Mouse (Mus musculus) spleen, adult 2 months (tissue): Measurements from ENCODE around the gene Fhl2.
A peak's percentile ranks its signal among the peaks of the same experiment; 100 is the strongest.

Source experiments
- CTCF ChIP-seq: fragments of 200-500 bp; IDR thresholded peaks from 2 replicates; pipeline ENCODE4 v1.5.1; 2011; ENCODE audit warnings: mild to moderate bottlenecking, inconsistent platforms; ENCODE audit not compliant: insufficient read depth, insufficient read length, insufficient replicate concordance; ENCODE audit errors: extremely low read depth
- POLR2A ChIP-seq: fragments of 200-500 bp; IDR thresholded peaks from 2 replicates; pipeline ENCODE4 v1.6.1; 2011; ENCODE audit warnings: low read depth, low read length, inconsistent platforms

DNA sequence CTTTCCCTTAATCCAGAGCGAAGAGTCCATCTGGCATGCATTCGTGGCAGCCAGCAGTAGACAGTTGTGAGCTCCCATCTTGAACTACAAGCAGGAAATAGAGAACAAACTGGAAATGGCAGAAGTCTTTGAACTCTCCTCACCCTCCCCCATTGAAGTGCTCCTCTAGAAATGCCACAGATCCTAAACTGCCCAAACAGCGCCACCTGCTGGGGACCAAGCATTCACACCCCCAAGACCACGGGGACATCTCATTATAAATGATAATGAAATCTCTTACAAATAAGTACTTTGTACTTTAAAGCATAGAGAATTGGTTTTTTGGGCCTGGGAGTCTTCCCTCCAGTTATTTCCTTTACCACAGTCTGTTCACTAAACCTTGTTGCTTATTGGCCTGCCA lies 86.2 kb downstream of the Fhl2 start:
- TF ChIP-seq CTCF (peak; percentile 79; the same call in 1 of the 2 replicates), POLR2A (no peak)
